Mouse (Mus musculus): ENCODE measurements around the gene Gucd1.
"Not testable (repeated sequence)": the region's sequence is repeated elsewhere in the genome, so short reads cannot be mapped to it uniquely, and the experiment has no call there.

The Gucd1 gene

GRCm38 (mm10) chr10:75475139-75475850 is 42.5 kb downstream of the Gucd1 start:
- DNase-seq (ENCODE audit: low read depth, low spot score) = not testable (repeated sequence)

DNA sequence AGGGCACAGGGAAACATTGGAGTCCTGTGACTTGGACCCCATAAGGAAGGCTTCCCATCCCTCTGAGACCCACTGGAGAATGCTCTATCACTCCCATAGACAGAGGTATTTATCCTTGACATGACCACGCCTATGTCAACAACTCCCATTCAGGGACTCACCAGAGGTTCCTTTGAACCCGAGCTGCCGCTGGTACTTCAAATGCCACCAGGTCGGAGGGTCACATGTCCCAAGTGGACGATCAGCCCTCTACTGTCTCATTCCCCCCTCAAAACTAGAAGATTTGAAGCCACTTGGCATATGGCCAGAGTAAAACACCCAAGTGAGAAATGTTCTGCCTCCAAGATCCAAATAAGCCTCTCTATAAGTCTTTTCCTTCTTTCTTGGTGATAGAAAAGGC is 43.2 kb downstream of the Gucd1 start:
- no peak for DNase-seq (ENCODE audit: low read depth, low spot score)

GRCm38 (mm10) chr10:75473411-75473810 is 44.4 kb downstream of the Gucd1 start:
- no peak for DNase-seq (ENCODE audit: low read depth, low spot score)

DNA sequence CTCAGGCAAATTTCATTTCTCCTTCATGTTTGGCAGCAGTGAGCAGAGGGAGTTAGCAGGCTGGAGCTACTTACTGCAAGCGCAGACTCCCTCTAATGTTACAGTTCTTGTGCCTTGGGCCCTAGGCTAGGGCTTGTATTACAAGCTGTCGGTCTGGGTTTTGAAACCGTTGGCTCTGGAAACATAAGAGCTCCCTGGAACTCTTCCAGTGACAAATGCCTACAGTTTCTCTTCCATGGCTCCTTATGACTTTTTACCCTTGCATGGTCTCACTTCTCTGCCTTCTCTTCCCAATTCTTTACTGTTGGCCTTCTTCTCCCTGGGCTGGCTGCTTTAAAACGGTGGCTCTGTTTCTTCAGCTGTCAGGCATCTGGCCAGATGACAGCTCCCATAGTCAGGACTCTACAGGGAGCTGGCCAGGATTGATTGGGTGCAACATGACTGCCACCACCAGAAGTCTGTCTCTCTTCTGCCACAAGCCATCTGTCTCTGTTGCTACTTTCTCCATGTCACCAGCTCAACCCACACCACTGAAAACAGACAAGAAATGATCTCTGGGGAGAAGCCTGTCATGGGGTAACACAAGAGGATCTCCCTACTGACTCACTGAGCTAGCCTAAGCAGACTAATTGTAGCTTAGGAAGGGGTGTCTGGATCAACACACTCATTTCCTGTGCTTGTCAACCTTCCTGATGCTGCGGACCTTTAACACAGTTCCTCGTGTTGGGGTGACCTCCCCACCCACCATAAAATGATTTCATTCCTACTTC is 51.8 kb downstream of the Gucd1 start:
- DNase-seq (ENCODE audit: low read depth, low spot score) = no peak

DNA sequence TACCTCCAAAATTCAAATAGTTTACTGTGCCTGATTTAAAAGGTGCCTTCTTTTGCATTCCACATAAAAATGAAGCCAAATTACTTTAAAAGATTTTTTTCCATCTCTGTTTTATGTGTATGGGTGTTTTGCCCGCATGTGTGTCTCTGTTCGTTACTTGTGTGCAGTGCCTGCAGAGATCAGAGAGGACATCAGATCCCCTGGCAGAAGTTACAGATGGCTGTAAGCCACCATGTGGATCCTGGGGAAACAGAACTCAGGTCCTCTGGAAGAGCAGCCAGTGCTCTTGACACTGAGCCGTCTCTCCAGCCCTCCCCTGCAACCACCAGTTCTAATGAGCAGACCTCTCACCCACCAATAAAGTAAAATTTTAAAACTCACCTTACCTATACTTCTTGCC is 55.0 kb downstream of the Gucd1 start:
- no peak for DNase-seq (ENCODE audit: low read depth, low spot score)

DNA sequence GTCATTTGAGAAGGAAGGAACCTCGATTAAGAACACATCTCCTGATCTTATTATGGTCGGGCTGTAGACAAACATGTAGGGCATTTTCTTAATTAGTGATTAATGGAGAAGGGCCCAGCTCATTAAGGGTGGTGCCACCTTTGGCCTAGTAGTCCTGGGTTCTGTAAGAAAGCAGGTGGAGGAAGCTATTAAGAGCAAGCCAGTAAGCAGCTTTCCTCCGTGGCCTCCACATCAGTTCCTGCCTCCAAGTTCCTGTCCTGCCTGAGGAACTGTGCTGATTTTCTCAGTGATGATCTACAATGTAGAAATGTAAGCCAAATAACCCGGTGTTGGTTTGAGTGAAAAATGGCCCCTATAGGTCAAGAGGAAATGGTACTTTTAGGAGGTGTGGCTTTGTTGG is 59.4 kb downstream of the Gucd1 start:
- DNase-seq (ENCODE audit: low read depth, low spot score) = no peak

- no peak for DNase-seq (ENCODE audit: low read depth, low spot score)
These were observed 59.9 kb downstream of the Gucd1 start for GRCm38 (mm10) chr10:75457852-75458251.

DNA sequence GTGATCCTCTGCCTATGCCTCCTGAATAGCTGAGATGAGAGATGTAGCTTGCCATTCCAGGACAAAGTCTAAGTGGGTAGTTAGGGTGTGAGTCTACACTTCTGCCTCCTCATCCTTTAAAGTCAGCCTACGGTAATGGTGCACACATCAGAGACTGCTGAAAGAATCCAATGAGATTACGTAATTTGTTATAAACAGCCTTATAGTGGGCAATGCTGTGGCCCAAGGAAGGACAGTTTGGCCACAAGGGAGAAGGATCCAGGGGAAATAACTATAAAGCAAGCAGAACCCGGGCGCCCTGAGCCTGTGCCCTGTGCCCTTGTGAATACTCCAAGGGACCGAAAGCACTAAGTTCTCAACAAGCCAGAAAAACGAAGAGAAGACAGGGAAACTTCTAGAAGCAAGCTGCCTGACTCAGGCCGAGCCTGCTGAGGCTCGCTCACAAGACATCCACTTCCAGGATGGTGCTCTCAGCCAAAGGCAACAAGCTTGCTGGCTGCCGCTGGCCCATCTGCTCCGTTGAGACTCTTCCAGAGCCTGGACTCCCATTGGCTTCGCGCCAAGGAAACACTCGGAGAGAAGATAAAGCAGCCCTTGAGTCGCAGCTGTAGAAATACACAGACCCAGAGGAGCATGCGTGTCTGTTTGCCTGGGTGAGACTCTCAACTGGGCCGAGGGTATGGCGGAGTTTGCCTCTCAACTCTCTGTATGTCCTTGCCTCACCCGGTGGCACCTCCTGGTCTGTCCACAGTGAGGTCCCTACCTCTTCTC is 61.5 kb downstream of the Gucd1 start:
- DNase-seq (ENCODE audit: low read depth, low spot score) = not testable (repeated sequence)

DNA sequence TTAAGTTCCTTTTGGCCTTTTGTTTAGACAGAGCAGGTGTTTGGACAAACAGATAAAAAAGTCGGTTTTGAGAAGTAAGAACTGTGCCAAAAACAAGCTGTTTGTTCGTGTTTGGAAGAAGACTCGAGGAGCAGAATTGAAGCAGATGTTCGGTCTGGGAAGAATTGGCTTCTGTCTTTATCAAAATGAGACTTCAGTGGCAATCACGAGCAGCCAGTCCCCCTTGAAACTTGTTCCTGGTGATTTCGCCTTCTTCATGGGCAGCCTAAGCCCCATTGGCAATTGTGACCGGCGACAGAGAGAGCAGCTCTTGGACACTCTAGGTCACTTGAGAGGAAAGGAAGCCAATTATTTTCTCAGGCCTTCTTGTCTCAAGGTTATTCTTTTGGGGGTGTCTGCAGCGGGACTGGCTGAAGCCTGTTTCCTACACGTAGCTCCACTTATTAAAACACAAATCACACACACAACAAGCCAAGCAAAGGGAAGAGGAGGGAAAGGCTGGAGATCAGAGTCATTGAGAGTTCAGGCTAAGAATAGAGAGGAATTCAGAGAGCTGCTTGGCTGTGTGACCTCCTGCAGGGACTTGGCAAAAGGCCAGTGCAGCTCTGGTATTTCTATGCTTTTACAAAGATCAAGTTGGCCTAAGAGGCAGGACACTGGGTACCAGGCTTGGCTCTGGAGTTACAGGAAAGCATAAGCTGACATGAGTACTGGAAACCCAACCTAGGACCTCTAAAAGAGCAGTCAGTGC is 66.6 kb downstream of the Gucd1 start:
- no peak for DNase-seq (ENCODE audit: low read depth, low spot score)

DNA sequence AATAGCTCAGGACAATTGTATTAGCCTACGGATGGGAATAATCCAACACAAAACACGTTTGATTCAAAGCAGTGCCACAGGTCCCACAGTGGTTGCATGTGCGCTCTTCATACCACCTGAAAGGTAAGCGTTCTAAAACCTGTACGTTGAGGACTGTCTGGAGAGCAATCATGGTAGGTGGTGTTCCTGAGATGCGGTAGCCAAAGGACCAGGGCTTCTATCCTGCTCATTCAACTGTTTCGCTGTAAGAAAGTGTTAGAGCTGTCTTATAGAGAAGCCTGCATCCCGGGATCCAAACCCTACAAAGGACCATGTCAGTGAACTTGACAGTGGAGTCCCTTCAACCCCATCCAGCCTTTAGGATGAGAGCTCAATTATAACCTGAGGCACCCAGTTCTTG is 67.4 kb downstream of the Gucd1 start:
- DNase-seq (ENCODE audit: low read depth, low spot score) = no peak

DNA sequence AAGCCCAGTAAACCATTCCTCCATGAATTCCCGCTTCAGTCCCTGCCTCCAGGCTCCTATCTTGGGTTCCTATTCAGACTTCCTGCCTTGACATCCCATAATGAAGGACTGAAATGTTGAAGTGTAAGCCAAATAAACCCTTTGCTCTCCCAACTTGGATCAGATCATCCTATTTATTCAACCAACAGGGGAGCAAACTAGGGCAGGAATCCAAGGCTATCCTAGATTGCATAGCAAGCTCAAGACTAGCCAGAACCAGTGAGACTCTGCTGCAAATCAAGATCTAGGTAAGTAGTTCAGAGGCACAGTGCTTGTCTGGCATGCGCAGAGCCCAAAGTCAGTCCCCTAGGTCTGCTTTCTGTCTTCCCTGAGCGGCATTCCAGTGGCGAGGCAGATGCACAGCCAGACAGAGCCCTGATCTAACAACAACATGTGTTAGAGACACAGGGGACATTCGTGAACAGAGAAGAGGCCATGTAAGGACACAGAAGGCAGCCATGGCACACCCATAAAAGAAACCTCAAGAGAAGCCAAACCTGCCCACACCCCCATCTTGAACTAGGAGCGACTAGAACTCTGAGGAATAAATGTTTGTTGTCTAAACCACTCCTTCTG is 68.9 kb downstream of the Gucd1 start:
- no peak for DNase-seq (ENCODE audit: low read depth, low spot score)

DNA sequence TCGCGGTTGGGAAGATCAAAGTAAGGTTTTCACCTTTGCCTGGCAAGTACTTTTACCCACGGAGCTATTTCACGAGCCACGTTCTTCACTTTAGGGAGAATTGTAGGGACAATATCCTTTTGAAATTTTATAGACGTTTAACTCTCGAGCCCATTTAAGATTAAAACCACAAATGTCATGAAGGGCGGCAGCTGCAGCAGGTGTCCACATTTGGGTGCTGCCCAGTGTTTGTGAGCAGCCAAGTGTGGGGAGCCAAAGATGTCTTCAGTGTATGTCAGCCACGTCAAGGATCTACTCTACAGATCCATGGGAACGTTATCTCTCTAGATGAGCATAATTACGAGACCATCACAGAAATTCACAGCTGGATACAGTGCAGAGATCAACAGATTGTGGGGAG is 70.3 kb downstream of the Gucd1 start:
- no peak for DNase-seq (ENCODE audit: low read depth, low spot score)

- DNase-seq (ENCODE audit: low read depth, low spot score) = peak; percentile 74
These were observed 71.2 kb downstream of the Gucd1 start for GRCm38 (mm10) chr10:75446501-75447083.

DNA sequence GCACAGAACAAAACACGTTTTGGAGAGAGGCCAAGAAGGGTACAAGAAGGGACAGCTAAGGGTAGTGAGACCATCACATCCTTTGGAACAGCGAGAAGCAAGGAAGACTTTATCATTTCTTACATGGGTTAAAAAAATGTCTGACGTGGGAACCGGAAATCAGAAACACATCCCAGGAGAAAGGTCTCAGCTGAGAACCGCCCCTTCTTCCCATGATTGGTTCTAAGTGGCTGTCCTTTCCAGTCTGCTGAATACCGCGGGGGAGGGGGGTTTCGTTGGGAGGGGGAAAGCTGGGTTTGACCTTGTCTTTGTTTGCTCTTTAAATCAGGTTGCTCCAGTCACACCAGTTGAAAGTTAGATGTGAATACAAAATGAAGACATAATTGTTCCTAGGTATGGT is 72.7 kb downstream of the Gucd1 start:
- no peak for DNase-seq (ENCODE audit: low read depth, low spot score)

- no peak for DNase-seq (ENCODE audit: low read depth, low spot score)
These were observed 73.5 kb downstream of the Gucd1 start for GRCm38 (mm10) chr10:75444111-75444826.

DNA sequence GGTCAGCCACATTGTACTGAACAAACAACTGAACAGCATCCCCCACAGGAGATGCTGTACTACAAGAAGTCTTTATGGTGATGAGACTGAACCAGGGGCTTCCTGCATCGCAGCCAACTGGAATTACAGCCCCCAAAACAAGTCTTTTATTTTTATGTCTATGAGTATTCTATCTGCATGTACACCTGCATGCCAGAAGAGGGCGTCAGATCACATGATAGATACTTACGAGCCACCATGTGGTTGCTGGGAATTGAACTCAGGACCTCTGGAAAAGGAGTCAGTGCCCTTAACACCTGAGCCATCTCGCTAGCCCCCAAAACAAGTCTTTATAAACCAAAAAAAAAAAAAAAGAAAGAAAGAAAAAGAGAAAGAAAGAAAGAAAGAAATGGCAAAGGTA is 74.8 kb downstream of the Gucd1 start:
- DNase-seq (ENCODE audit: low read depth, low spot score) = no peak

GRCm38 (mm10) chr10:75441800-75442199 is 76.0 kb downstream of the Gucd1 start:
- no peak for DNase-seq (ENCODE audit: low read depth, low spot score)

DNA sequence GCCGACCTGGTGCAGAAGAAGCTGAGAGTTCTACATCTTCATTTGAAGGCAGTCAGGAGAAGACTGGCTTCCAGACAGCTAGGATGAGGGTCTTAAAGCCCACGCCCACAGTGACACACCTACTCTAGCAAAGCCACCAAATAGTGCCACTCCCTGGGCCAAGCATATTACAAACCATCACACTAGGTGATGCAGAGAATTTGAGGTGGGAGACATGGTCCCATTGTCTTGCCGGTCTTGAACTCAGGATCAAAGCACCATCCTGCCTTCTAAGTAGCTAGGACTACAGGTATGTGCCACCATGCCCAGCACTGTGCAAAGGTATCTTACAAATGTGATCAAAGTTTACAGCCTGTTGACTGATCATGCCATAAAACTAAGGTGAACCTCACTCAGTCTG is 77.0 kb downstream of the Gucd1 start:
- no peak for DNase-seq (ENCODE audit: low read depth, low spot score)

DNA sequence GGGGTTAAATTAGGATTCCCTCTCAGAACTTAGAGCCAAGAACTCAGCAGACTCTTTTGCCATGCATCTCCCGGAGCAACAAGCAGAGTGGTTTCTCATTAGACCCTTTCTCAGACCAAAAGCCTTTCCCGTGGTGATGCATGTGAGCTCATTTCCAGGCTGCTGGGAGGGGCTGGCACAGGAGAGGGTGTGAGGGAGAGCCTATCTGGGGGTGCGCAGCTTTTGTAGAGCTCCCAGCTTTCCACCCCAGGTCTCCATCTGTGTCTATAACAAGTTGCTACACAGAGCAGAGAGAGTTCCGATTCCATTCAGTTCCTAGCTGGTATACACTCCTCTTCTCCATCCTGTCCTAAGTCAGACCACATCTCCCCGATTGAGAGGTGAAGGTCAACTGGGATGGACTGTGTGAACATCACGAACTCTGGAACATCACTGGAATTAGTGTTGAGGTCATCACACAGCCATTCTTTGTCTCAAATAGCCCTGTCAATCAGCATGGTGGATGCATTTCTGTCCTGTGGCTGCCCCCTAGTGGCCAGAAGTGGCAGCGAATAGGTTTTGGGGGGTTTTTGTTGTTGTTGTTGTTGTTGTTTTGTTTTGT is 78.5 kb downstream of the Gucd1 start:
- peak; percentile 39 for DNase-seq (ENCODE audit: low read depth, low spot score)
